Mouse (Mus musculus) stomach, postnatal 0 days (tissue): Measurements from ENCODE around the gene Gm11111. TPM values are rescaled to one million over a fixed set of nuclear protein-coding genes. Genes with fewer than 3 reads are reported as not detected.

ENCODE experiments used
- ATAC-seq: fragments of 200-750 bp; cut with Nextera tagmentation; 2 replicates; pipeline ENCODE4 v1.8.0; 2017; ENCODE audit not compliant: low FRiP score, low TSS enrichment
- DNase-seq: peaks from one replicate; pipeline ENCODE4 v3.0.0-alpha.2; 2016; ENCODE audit warnings: low spot score
- H3K27ac ChIP-seq: fragments of 300-500 bp; sonication (generic); replicated peaks from 2 replicates; pipeline ENCODE4 v1.5.1; 2014; ENCODE audit warnings: mild to moderate bottlenecking, control low read depth
- H3K27me3 ChIP-seq: fragments of 300-500 bp; sonication (generic); 2 replicates; pipeline ENCODE4 v1.6.1; 2014; ENCODE audit warnings: low read length; ENCODE audit not compliant: control insufficient read depth, insufficient read depth
- H3K36me3 ChIP-seq: fragments of 300-500 bp; sonication (generic); 2 replicates; pipeline ENCODE4 v1.6.1; 2014; ENCODE audit warnings: low read length, mixed read lengths; ENCODE audit not compliant: control insufficient read depth, insufficient read depth
- H3K4me1 ChIP-seq: fragments of 300-500 bp; sonication (generic); replicated peaks from 2 replicates; pipeline ENCODE4 v1.6.1; 2014; ENCODE audit warnings: antibody characterized with exemption; ENCODE audit not compliant: control insufficient read depth, insufficient read depth
- H3K4me2 ChIP-seq: fragments of 300-500 bp; sonication (generic); replicated peaks from 2 replicates; pipeline ENCODE4 v1.6.1; 2014; ENCODE audit warnings: low read depth, mild to moderate bottlenecking, control low read depth, moderate library complexity
- H3K4me3 ChIP-seq: fragments of 300-500 bp; sonication (generic); 2 replicates; pipeline ENCODE4 v1.5.1; 2014; ENCODE audit warnings: low read depth, low read length, control low read depth
- H3K9ac ChIP-seq: fragments of 300-500 bp; sonication (generic); 2 replicates; pipeline ENCODE4 v1.6.1; 2014; ENCODE audit warnings: mild to moderate bottlenecking, low read length, control low read depth, mixed read lengths
- H3K9me3 ChIP-seq: fragments of 300-500 bp; sonication (generic); 2 replicates; pipeline ENCODE4 v1.6.1; 2016; ENCODE audit warnings: low read length; ENCODE audit not compliant: control insufficient read depth
- CTCF ChIP-seq: IDR thresholded peaks from 2 replicates; pipeline ENCODE4 v1.5.1; 2016; ENCODE audit warnings: antibody characterized with exemption, low read depth, mild to moderate bottlenecking, moderate library complexity
- EP300 ChIP-seq: optimal IDR thresholded peaks from 2 replicates; pipeline ENCODE3; 2016; ENCODE audit warnings: antibody characterized with exemption
- WGBS: fragments of 180-500 bp; shearing (Covaris S2); extraction: QIAGEN DNeasy Blood & Tissue Kit; methylation state at CpG from one replicate; pipeline ENCODE4 v1.1.7; 2014; 5-methylcytosine and 5-hydroxymethylcytosine counted together
- polyA plus RNA-seq: library from polyadenylated mRNA; unstranded; fragments of >200 nt; fragmentation: Nextera tagmentation; extraction: Ambion mirVana; gene quantifications from 2 replicates; pipeline ENCODE4 v1.2.1, GENCODE M21; 2015

The Gm11111 gene
- polyA plus RNA-seq, 1 experiment from 2014 or later = not detected

GRCm38 (mm10) chr5:98541333-98541732 is 11.2 kb upstream of the Gm11111 start:
- Histone ChIP-seq H3K4me2 (no peak overlapping the region), H3K36me3 (no peaks in the 10 kb centered on the region), H3K9me3 (no peaks in the 10 kb centered on the region), H3K27me3 (no peaks in the 10 kb centered on the region), H3K4me1 (no peaks in the 10 kb centered on the region), H3K27ac (no peak overlapping the region), H3K4me3 (no peak overlapping the region), H3K9ac (no peak overlapping the region)
- DNase-seq (no peak), ATAC-seq (0 out of 2 replicates have a peak, but pooled peaks have one; percentile 18)
- WGBS = 81% methylated on average over 1 of the region's 1 CpGs
- TF ChIP-seq CTCF (peak; percentile 44; the same call in 1 of the 2 replicates), EP300 (no peak)

GRCm38 (mm10) chr5:98550285-98550684 is 2.2 kb upstream of the Gm11111 start:
- no peaks in the 10 kb centered on the region for H3K4me1 ChIP-seq
- DNase-seq (no peak), ATAC-seq (no peak)
- no peaks in the 10 kb centered on the region for H3K9me3 ChIP-seq
- no peak overlapping the region for H3K4me3 ChIP-seq
- no peaks in the 10 kb centered on the region for H3K27me3 ChIP-seq
- WGBS = 37% methylated on average over 5 of the region's 5 CpGs
- no peaks in the 10 kb centered on the region for H3K36me3 ChIP-seq
- no peak overlapping the region for H3K4me2 ChIP-seq
- TF ChIP-seq CTCF (no peak), EP300 (no peak)
- H3K27ac ChIP-seq = no peak overlapping the region
- H3K9ac ChIP-seq = no peak overlapping the region

- DNase-seq = no peak
- H3K9ac ChIP-seq = no peak overlapping the region
These were observed 1.6 kb upstream of the Gm11111 start for GRCm38 (mm10) chr5:98550873-98551272.

GRCm38 (mm10) chr5:98552811-98553601 is 511 bp downstream of the Gm11111 start:
- no peak for DNase-seq
- WGBS = 61% methylated on average over 7 of the region's 7 CpGs
- Histone ChIP-seq H3K36me3 (no peaks in the 10 kb centered on the region), H3K27ac (no peak overlapping the region), H3K27me3 (no peaks in the 10 kb centered on the region), H3K9me3 (no peaks in the 10 kb centered on the region), H3K4me3 (no peak overlapping the region), H3K4me1 (no peaks in the 10 kb centered on the region), H3K9ac (no peak overlapping the region), H3K4me2 (no peak overlapping the region)
- TF ChIP-seq EP300 = no peak
- no peak for TF ChIP-seq CTCF
- ATAC-seq = no peak

More at GRCm38 (mm10) chr5:98550873-98551272, 1.6 kb upstream of the Gm11111 start:
- no peaks in the 10 kb centered on the region for H3K36me3 ChIP-seq
- no peak for ATAC-seq
- no peak overlapping the region for H3K27ac ChIP-seq
- H3K4me1 ChIP-seq = no peaks in the 10 kb centered on the region
- H3K9me3 ChIP-seq = no peaks in the 10 kb centered on the region
- no peak overlapping the region for H3K4me2 ChIP-seq
- H3K4me3 ChIP-seq = no peak overlapping the region
- H3K27me3 ChIP-seq = no peaks in the 10 kb centered on the region
- TF ChIP-seq EP300 (no peak), CTCF (no peak)
- WGBS = 93% methylated on average over 1 of the region's 1 CpGs

- no peak overlapping the region for H3K4me3 ChIP-seq
- no peaks in the 10 kb centered on the region for H3K36me3 ChIP-seq
- no peak overlapping the region for H3K27ac ChIP-seq
- no peaks in the 10 kb centered on the region for H3K4me1 ChIP-seq
- no peaks in the 10 kb centered on the region for H3K27me3 ChIP-seq
- 80% methylated on average over 4 of the region's 4 CpGs for WGBS
- H3K9ac ChIP-seq = no peak overlapping the region
- no peak overlapping the region for H3K4me2 ChIP-seq
- DNase-seq = no peak
- no peak for ATAC-seq
- H3K9me3 ChIP-seq = no peaks in the 10 kb centered on the region; the same call in 1 of the 2 replicates
- TF ChIP-seq EP300 (no peak), CTCF (no peak)
These were observed 8.8 kb downstream of the Gm11111 start for GRCm38 (mm10) chr5:98561301-98561700.

- WGBS = 66% methylated on average over 9 of the region's 9 CpGs
- H3K27me3 ChIP-seq = no peaks in the 10 kb centered on the region
- H3K4me2 ChIP-seq = no peak overlapping the region
- no peaks in the 10 kb centered on the region for H3K4me1 ChIP-seq
- no peaks in the 10 kb centered on the region; the same call in 1 of the 2 replicates for H3K9me3 ChIP-seq
- TF ChIP-seq EP300 (no peak), CTCF (no peak)
- DNase-seq (no peak), ATAC-seq (no peak)
- no peak overlapping the region for H3K27ac ChIP-seq
- no peak overlapping the region for H3K9ac ChIP-seq
- no peak overlapping the region for H3K4me3 ChIP-seq
- no peaks in the 10 kb centered on the region for H3K36me3 ChIP-seq
These were observed 10.3 kb downstream of the Gm11111 start for GRCm38 (mm10) chr5:98562806-98563205.
